Comparison of ENCODE assay signal across 8 mouse cellular contexts in the genomic region with DNA sequence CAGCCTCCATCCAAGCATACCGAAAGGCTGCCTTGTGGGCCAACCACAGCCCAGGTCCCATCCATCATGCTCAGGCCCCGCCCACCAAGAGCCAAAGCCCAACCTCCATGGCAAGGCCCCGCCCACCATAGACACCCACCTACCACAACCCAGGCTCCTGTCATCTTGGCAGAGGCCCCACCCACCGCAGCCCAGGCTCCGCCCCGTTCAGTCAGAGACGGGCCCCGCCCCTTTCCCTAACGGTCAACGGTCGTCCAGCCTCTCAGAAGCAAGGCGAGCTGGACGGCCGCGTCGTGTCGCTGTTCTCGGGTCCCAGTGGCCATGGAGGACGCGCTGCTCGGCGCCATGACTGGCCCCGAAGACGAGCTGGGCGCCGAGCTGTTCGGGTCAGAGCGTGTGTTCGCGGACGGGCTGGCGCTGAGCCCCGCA. TPM values are rescaled to one million over a fixed set of nuclear protein-coding genes. Genes with fewer than 3 reads are reported as not detected.
DNase-seq lines count a peak whose midpoint lies in the region; ATAC-seq lines count a peak whose summit lies in the region.

A gene (plus strand): TSS at position 229 of the 429 bp plus-strand sequence.

- DNase-seq in adrenal gland, adult 18-20 months (ENCODE audit: low spot score in 2 of 2): peak; percentile 79 to 80
- peak; percentile 89 for DNase-seq in embryo, embryonic 10.5 days (ENCODE audit: low spot score)
- peak; percentile 91 for DNase-seq in gastrocnemius, postnatal 10 days
- peak; percentile 92 for DNase-seq in induced T-regulatory cell, adult 2 months (ENCODE audit: low read depth)
- DNase-seq in left cerebral cortex, adult 8-10 months (ENCODE audit: low spot score in 2 of 2): peak; percentile 33 to 76
- peak; percentile 69 for DNase-seq in right cerebral cortex, adult 18-20 months
- peak; percentile 48 for DNase-seq in urinary bladder, adult 2 months (ENCODE audit: low spot score)

- peak; percentile 87 for ATAC-seq in megakaryocyte, adult 5-6 weeks (ENCODE audit: poor library complexity, severe bottlenecking)

RNA-seq across cellular contexts. Expression of the gene that starts here (rescaled TPM):
- total RNA-seq in adrenal gland, adult 18-20 months (2021): under 1 TPM; 0.17 to 0.26 TPM
- under 1 TPM; 0.68 to 0.77 TPM for total RNA-seq in gastrocnemius, postnatal 10 days (2021)
- total RNA-seq in left cerebral cortex, adult 8-10 months (2022): under 1 TPM in 2 of 4 experiments, not detected in 2; 0.33 to 0.34 TPM
- 1.4 and 4.0 TPM in 2 replicates for total RNA-seq in megakaryocyte, adult 5-6 weeks (2015)
- 1.3 and 2.8 TPM in 2 replicates for total RNA-seq in megakaryocyte, adult 5-6 weeks (2017)
- 0.15 and 0.17 TPM in 2 replicates for polyA plus RNA-seq in urinary bladder, adult 2 months (2012; rRNA removed)

Comparison
In these comparisons a context has a peak if more than half of its experiments do, and no peak if none do; other contexts are left out.
1. Peak in every context shown above with its lines: DNase-seq and ATAC-seq.
2. Peak in DNase-seq in adrenal gland, adult 18-20 months; RNA of the gene not detected or under 1 TPM.
3. Peak in DNase-seq in gastrocnemius, postnatal 10 days; RNA of the gene not detected or under 1 TPM.
4. Peak in DNase-seq in left cerebral cortex, adult 8-10 months; RNA of the gene not detected or under 1 TPM.
5. Peak in DNase-seq in urinary bladder, adult 2 months; RNA of the gene not detected or under 1 TPM.